Mouse (Mus musculus): ENCODE data around the gene Thsd4.

- no peak for TF ChIP-seq GATA1 (IDR thresholded peaks at IDR 0.05; ENCODE audit: borderline replicate concordance, low read length)
- no peak for TF ChIP-seq FLI1 (IDR thresholded peaks at IDR 0.05; ENCODE audit: low read length)
Observed at GRCm38 (mm10) chr9:60510876-60511275, 11.0 kb downstream of the Thsd4 start.
